Mouse (Mus musculus): ENCODE data around the gene Gsdmc3.
"Not testable (repeated sequence)": the region's sequence is repeated elsewhere in the genome, so short reads cannot be mapped to it uniquely, and the experiment has no call there.

Gsdmc3 gene

DNA sequence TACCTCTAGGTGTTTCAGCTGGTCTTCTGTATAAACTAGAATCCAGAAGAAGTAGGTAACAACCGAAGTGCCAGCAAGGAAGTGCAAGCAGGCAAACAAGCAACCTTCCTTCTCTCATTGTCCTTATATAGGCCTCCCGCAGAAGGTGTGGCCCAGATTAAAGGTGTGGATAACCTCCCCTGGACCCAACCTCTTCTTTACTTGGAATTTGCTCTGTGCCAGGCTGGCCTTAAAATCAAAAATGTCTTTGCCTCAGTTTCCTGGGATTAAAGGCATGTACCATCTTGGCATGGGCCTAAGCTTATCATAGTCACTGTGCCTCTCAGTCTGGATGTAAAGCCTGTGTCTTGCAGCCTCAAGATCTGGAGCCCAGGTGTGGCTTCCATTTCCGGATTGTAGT is at the start of gene Gsdmc3:
Gene Gsdmc3 (minus strand): TSS at position 101 of the 400 bp plus-strand sequence.
- in situ Hi-C loops (cut with MboI, MseI): not testable (repeated sequence)

DNA sequence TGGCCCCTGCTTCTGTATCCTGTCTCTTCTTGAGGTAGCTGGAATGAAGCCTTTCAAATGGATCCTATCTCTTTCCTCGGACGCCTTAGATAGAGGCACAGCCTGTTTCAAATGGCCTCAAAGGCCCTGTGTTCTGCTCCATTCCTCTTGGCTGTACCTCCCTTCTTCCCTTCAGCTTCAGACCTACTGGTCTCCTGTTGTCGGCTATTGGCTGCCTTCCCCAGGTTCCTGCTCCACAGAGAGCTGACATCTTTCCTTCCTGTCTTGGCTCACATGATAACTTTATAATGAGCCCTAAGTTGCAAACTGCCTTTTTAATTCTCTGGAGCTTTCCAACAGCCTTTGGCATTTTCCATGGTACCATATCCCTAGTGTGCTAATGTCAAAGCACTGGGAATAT is 47.8 kb upstream of the Gsdmc3 start:
- in situ Hi-C loops (cut with MboI, MseI): no loop called here

DNA sequence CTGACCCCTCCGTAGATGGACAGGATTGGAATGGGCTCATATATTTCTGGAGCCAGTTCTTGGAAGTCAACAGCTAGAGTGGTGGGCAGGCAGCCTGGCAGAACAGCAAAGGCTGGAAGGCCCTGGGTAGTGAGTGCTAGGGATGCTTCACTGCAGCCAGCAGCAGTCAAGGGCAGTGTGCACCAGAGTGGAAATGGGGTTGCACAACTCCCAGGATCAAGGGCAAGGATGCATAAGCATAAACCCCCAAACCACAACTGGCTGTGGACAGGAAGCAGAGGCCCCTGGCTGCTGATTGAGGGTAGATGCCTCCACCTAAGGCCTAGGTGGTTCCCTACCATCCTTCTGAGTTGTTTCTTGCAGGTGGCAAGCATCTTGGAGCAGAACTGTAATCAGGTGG is 46.1 kb upstream of the Gsdmc3 start:
- in situ Hi-C loops (cut with MboI, MseI): loop anchor here (5.0 kb wide), 1 partner anchor 72 kb away; no protein-coding TSS in a partner anchor

DNA sequence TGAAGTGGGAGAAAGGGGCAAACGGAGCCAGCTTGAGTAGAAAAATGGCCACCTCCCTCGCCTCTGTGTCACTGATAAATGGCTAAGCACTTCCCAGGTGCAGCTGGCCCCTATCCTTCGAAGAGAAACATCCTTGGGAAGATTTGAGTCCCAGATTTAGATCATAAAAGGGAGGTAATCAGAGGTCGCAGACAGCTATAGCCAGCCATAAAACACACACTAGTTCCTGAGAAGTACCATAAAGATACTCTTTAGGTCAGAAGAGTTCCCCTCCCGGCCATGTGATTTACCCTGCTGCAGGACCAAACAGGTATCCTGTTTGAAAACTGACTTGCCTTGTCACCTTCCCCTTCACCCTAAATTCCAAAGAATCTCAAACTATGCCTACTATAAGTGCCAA is 43.3 kb upstream of the Gsdmc3 start:
- in situ Hi-C loops (cut with MboI, MseI): loop anchor here (5.0 kb wide), 1 partner anchor 69 kb away; no protein-coding TSS in a partner anchor

DNA sequence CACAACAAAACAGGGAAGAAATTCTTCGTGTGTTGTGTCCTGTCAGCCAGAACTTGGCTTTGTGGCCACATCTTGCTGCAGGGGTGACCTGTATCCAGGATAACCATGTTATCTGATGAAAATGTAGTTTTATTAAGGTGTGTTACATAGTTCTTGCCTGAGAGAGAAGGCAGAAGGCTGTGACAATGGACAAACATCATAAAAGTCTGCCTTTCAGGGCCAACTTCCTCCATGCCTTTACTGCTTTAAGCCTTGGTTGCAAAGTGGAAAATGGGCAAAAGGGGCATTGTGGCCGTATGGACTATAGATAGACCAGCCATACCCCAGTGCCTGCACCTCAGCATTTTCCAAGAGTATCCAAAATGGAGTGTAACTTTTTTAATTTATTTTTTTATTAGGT is 41.4 kb upstream of the Gsdmc3 start:
- in situ Hi-C loops (cut with MboI, MseI): loop anchor here (5.0 kb wide), 2 partner anchors 37 to 67 kb away; no protein-coding TSS in a partner anchor

DNA sequence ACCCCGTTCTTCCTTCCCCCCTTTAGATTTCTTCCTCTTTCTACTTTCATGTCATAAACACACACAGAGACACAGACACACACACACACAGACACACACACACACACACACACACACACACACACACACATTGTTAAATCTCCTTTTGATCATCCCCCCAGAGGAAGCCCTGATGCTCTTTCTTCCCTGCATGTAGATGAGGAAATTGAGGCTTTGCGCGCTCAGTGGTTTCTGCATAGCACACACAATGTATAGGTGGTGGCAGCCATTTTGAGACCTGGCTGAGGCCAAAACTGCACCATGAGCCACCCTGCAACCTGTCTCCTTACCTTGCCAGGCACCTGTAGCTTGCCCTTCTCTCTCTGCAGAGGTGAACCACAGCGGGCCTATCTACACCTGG is 38.2 kb upstream of the Gsdmc3 start:
- in situ Hi-C loops (cut with MboI, MseI): loop anchor here (5.0 kb wide), 1 partner anchor 34 kb away; no protein-coding TSS in a partner anchor

DNA sequence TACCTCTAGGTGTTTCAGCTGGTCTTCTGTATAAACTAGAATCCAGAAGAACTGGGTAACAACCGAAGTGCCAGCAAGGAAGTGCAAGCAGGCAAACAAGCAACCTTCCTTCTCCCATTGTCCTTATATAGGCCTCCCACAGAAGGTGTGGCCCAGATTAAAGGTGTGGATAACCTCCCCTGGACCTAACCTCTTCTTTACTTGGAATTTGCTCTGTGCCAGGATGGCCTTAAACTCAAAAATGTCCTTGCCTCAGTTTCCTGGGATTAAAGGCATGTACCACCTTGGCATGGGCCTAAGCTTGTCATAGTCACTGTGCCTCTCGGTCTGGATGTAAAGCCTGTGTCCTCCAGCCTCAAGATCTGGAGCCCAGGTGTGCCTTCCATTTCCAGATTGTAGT is 33.8 kb upstream of the Gsdmc3 start, which contains the start of gene Gsdmc4:
Gene Gsdmc4 (minus strand): TSS at position 101 of the 400 bp plus-strand sequence.
- in situ Hi-C loops (cut with MboI, MseI): not testable (repeated sequence)

DNA sequence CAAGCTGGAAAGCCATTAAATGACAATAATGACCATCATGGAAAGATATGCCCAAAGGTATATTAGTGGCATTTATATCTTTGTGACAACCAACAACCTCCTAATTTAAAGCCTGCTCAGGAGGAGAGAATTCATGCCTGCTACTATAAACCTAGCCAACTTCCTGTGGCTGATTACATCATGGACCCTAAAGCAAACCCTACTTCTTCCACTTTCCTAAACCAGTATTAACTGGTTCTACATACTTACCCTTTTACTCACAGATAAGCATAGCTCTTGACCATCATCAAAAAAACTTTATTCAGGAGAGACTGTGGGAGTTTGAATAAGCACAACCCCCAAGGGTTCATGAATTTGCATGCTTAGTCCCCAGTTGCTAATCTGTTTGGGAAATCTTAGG is 31.5 kb upstream of the Gsdmc3 start:
- in situ Hi-C loops (cut with MboI, MseI): not testable (repeated sequence)

DNA sequence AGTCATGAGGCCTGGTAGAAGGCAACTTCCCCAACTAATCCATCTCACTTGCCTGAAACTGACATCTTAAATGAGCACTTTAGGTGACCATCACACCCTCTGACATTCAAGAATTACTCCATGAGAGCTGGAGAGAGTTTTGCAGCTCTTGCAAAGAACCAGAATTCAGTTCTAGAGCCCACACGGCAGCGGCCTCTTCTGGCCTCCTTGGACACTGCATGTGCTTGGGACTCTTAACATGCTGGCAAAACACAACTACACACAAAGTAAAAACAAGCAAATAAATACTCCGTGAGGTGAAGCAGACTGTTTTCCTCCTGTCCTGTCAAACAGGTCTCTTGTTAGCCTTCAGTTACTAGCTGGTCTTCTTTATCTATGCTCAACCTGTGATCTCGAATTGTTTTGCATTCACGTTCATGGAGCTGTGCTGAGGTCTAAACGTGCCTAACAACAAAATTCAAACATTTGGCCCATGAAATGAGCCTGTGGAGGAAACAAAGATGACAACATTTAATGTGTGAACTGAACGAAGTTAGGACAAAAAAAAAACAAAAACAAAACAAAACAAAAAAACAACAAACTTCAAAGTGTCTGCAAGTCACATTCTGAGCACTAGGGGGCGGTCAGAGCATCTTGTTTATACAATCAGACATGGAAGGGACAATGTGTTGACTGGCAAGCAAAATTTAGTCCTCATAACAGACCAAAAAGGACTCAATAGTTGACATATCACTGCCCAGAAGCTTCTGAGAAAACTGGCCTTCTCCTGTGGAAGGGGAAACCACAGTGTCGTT is 17.4 kb upstream of the Gsdmc3 start:
- in situ Hi-C loops (cut with MboI, MseI): not testable (repeated sequence)

DNA sequence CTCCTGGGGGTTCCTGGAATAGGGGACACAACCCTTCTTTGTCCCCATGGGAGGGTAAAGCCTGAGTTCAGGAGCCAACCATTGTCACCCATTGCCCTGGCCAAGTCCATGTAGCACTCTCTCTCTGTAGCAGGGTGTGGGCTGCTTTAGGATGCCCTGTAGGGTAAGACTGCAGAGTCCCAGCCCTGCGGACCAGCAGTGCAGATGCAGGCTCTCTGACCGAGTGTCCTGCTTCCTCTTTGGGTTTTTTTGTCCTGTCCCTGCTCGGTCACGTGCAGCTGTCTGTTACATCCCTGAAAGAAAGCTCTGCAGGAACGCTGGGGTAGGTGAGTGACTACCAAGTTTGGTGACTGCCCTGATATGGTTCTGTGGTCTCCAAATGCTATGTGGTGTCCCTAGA is 10.1 kb upstream of the Gsdmc3 start:
- in situ Hi-C loops (cut with MboI, MseI): not testable (repeated sequence)

DNA sequence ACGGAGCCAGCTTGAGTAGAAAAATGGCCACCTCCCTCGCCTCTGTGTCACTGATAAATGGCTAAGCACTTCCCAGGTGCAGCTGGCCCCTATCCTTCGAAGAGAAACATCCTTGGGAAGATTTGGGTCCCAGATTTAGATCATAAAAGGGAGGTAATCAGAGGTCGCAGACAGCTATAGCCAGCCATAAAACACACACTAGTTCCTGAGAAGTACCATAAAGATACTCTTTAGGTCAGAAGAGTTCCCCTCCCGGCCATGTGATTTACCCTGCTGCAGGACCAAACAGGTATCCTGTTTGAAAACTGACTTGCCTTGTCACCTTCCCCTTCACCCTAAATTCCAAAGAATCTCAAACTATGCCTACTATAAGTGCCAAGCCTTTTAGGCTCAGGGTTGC is 9.6 kb upstream of the Gsdmc3 start:
- in situ Hi-C loops (cut with MboI, MseI): not testable (repeated sequence)

DNA sequence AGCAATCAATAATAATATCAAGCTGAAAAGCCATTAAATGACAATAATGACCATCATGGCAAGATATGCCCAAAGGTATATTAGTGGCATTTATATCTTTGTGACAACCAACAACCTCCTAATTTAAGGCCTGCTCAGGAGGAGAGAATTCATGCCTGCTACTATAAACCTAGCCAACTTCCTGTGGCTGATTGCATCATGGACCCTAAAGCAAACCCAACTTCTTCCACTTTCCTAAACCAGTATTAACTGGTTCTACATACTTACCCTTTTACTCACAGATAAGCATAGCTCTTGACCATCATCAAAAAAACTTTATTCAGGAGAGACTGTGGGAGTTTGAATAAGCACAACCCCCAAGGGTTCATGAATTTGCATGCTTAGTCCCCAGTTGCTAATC is 2.2 kb downstream of the Gsdmc3 start:
- in situ Hi-C loops (cut with MboI, MseI): not testable (repeated sequence)

DNA sequence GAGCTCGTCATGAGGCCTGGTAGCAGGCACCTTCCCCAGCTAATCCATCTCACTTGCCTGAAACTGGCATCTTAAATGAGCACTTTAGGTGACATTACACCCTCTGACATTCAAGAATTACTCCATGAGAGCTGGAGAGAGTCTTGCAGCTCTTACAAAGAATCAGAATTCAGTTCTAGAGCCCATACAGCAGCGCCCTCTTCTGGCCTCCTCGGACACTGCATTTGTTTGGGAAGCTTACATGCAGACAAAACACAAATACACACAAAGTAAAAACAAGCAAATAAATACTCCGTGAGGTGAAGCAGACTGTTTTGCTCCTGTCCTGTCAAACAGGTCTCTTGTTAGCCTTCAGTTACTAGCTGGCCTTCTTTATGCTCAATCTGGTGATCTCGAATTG is 16.4 kb downstream of the Gsdmc3 start:
- in situ Hi-C loops (cut with MboI, MseI): not testable (repeated sequence)
